Mouse (Mus musculus): ENCODE measurements around the gene Tmem8b. TPM values are rescaled to one million over a fixed set of nuclear protein-coding genes. Genes with fewer than 3 reads are reported as not detected.

The Tmem8b gene
- polyA plus RNA-seq, 1 experiment from 2014 or later = 2.8 TPM

- ATAC-seq (ENCODE audit: low FRiP score, low TSS enrichment) = no peak
- WGBS = 73% methylated on average over 8 of the region's 8 CpGs
- Histone ChIP-seq H3K4me3 (ENCODE audit: low read length) (no peak overlapping the region), H3K27ac (ENCODE audit: low read length) (no peak overlapping the region), H3K9ac (replicated peaks; ENCODE audit: low read length) (no peak overlapping the region), H3K27me3 (ENCODE audit: insufficient read depth, low read length) (no peaks in the 10 kb centered on the region), H3K4me1 (ENCODE audit: insufficient read depth, low read length) (no peaks in the 10 kb centered on the region), H3K4me2 (replicated peaks; ENCODE audit: low read depth, low read length) (no peak overlapping the region), H3K9me3 (ENCODE audit: low read length) (no peaks in the 10 kb centered on the region), H3K36me3 (ENCODE audit: insufficient read depth, low read length) (no peaks in the 10 kb centered on the region)
These were observed 70.4 kb downstream of the Tmem8b start for GRCm38 (mm10) chr4:43738989-43739674.

- no peak overlapping the region for H3K4me2 ChIP-seq (replicated peaks; ENCODE audit: low read depth, low read length)
- H3K9me3 ChIP-seq (ENCODE audit: low read length) = no peaks in the 10 kb centered on the region
- ATAC-seq (ENCODE audit: low FRiP score, low TSS enrichment) = no peak
- 38% methylated on average over 5 of the region's 5 CpGs for WGBS
- no peak overlapping the region for H3K4me3 ChIP-seq (ENCODE audit: low read length)
- no peaks in the 10 kb centered on the region for H3K36me3 ChIP-seq (ENCODE audit: insufficient read depth, low read length)
- no peak overlapping the region for H3K27ac ChIP-seq (ENCODE audit: low read length)
- no peaks in the 10 kb centered on the region for H3K4me1 ChIP-seq (ENCODE audit: insufficient read depth, low read length)
- no peaks in the 10 kb centered on the region for H3K27me3 ChIP-seq (ENCODE audit: insufficient read depth, low read length)
- H3K9ac ChIP-seq (replicated peaks; ENCODE audit: low read length) = no peak overlapping the region
These were observed 72.8 kb downstream of the Tmem8b start for GRCm38 (mm10) chr4:43741526-43741925.

Small RNA genes lying within 50 kb of the gene (microRNA-seq; reads per million reads assigned to microRNA genes)
- 0.47 reads per million for gene Gm25262

Other genes with a start within 250 kb of the Tmem8b start
- gene Fam166b, start 239.8 kb upstream of the Tmem8b start, polyA plus RNA-seq (2015; fragmentation: Nextera tagmentation; extraction: Ambion mirVana) = 0.30 and 0.50 TPM in 2 replicates
- gene Tesk1, start 227.0 kb upstream of the Tmem8b start, polyA plus RNA-seq (2015; fragmentation: Nextera tagmentation; extraction: Ambion mirVana) = 3.0 and 3.5 TPM in 2 replicates
- 3.3 and 4.1 TPM in 2 replicates for gene Cd72, start 214.3 kb upstream of the Tmem8b start, polyA plus RNA-seq (2015; fragmentation: Nextera tagmentation; extraction: Ambion mirVana)
- not detected in 2 replicates for gene Sit1, start 185.2 kb upstream of the Tmem8b start, polyA plus RNA-seq (2015; fragmentation: Nextera tagmentation; extraction: Ambion mirVana)
- 73.5 and 89.4 TPM in 2 replicates for gene Ccdc107, start 176.1 kb upstream of the Tmem8b start, polyA plus RNA-seq (2015; fragmentation: Nextera tagmentation; extraction: Ambion mirVana)
- gene Arhgef39, start 169.3 kb upstream of the Tmem8b start, polyA plus RNA-seq (2015; fragmentation: Nextera tagmentation; extraction: Ambion mirVana) = 45.3 and 47.7 TPM in 2 replicates
- 1.5 and 2.7 TPM in 2 replicates for gene Car9, start 162.0 kb upstream of the Tmem8b start, polyA plus RNA-seq (2015; fragmentation: Nextera tagmentation; extraction: Ambion mirVana)
- gene Tpm2, start 145.2 kb upstream of the Tmem8b start, polyA plus RNA-seq (2015; fragmentation: Nextera tagmentation; extraction: Ambion mirVana) = 233 and 312 TPM in 2 replicates
- 80.2 and 83.0 TPM in 2 replicates for gene Creb3, start 106.6 kb upstream of the Tmem8b start, polyA plus RNA-seq (2015; fragmentation: Nextera tagmentation; extraction: Ambion mirVana)
- 66.5 and 69.1 TPM in 2 replicates for gene Tln1, start 106.3 kb upstream of the Tmem8b start, polyA plus RNA-seq (2015; fragmentation: Nextera tagmentation; extraction: Ambion mirVana)
- 32.3 and 33.0 TPM in 2 replicates for gene Rgp1, start 90.3 kb upstream of the Tmem8b start, polyA plus RNA-seq (2015; fragmentation: Nextera tagmentation; extraction: Ambion mirVana)
- gene Gba2, start 90.1 kb upstream of the Tmem8b start, polyA plus RNA-seq (2015; fragmentation: Nextera tagmentation; extraction: Ambion mirVana) = 25.8 and 26.3 TPM in 2 replicates
- gene Msmp, start 84.5 kb upstream of the Tmem8b start, polyA plus RNA-seq (2015; fragmentation: Nextera tagmentation; extraction: Ambion mirVana) = 0.89 and 3.1 TPM in 2 replicates
- 9.1 and 9.5 TPM in 2 replicates for gene Npr2, start 37.0 kb upstream of the Tmem8b start, polyA plus RNA-seq (2015; fragmentation: Nextera tagmentation; extraction: Ambion mirVana)
- gene Spag8, start 15.4 kb upstream of the Tmem8b start, polyA plus RNA-seq (2015; fragmentation: Nextera tagmentation; extraction: Ambion mirVana) = 1.4 TPM in 2 replicates
- gene Hint2, start 12.5 kb upstream of the Tmem8b start, polyA plus RNA-seq (2015; fragmentation: Nextera tagmentation; extraction: Ambion mirVana) = 125 and 134 TPM in 2 replicates
- gene Fam221b, start 174 bp downstream of the Tmem8b start, polyA plus RNA-seq (2015; fragmentation: Nextera tagmentation; extraction: Ambion mirVana) = 1.6 and 3.2 TPM in 2 replicates
- not detected in 2 replicates for gene Olfr70, start 31.8 kb downstream of the Tmem8b start, polyA plus RNA-seq (2015; fragmentation: Nextera tagmentation; extraction: Ambion mirVana)
- not detected in 2 replicates for gene Olfr71, start 41.3 kb downstream of the Tmem8b start, polyA plus RNA-seq (2015; fragmentation: Nextera tagmentation; extraction: Ambion mirVana)
- gene Hrct1, start 58.2 kb downstream of the Tmem8b start, polyA plus RNA-seq (2015; fragmentation: Nextera tagmentation; extraction: Ambion mirVana) = 1.1 and 1.3 TPM in 2 replicates
- 0.17 and 0.20 TPM in 2 replicates for gene Spaar, start 61.1 kb downstream of the Tmem8b start, polyA plus RNA-seq (2015; fragmentation: Nextera tagmentation; extraction: Ambion mirVana)
- not detected in 2 replicates for gene Olfr159, start 102.0 kb downstream of the Tmem8b start, polyA plus RNA-seq (2015; fragmentation: Nextera tagmentation; extraction: Ambion mirVana)
- not detected in 2 replicates for gene Olfr156, start 154.9 kb downstream of the Tmem8b start, polyA plus RNA-seq (2015; fragmentation: Nextera tagmentation; extraction: Ambion mirVana)
- not detected in 2 replicates for gene Olfr157, start 171.2 kb downstream of the Tmem8b start, polyA plus RNA-seq (2015; fragmentation: Nextera tagmentation; extraction: Ambion mirVana)
- not detected in 2 replicates for gene Olfr155, start 182.6 kb downstream of the Tmem8b start, polyA plus RNA-seq (2015; fragmentation: Nextera tagmentation; extraction: Ambion mirVana)
- 27.2 and 28.5 TPM in 2 replicates for gene Reck, start 206.6 kb downstream of the Tmem8b start, polyA plus RNA-seq (2015; fragmentation: Nextera tagmentation; extraction: Ambion mirVana)

Measured in kidney, embryonic 16.5 days (tissue).